Mouse (Mus musculus): ENCODE results near the gene Cebpg.

Cebpg gene

GRCm38 (mm10) chr7:35024426-35024825 lies 31.9 kb downstream of the Cebpg start:
- DNase-seq, result no peak

- no peak for DNase-seq
Observed at GRCm38 (mm10) chr7:35023251-35023650, 33.1 kb downstream of the Cebpg start.

- no peak for DNase-seq
Observed at GRCm38 (mm10) chr7:35021365-35021764, 35.0 kb downstream of the Cebpg start.

- no peak for DNase-seq
Observed at GRCm38 (mm10) chr7:35015252-35015651, 41.1 kb downstream of the Cebpg start.

- no peak for DNase-seq
Observed at GRCm38 (mm10) chr7:35013228-35013627, 43.1 kb downstream of the Cebpg start.

- no peak for DNase-seq
Observed at GRCm38 (mm10) chr7:35006661-35007060, 49.7 kb downstream of the Cebpg start.

- DNase-seq, result no peak
Observed at GRCm38 (mm10) chr7:35003171-35003737, 53.1 kb downstream of the Cebpg start.

GRCm38 (mm10) chr7:35000839-35001238 lies 55.5 kb downstream of the Cebpg start:
- DNase-seq, result peak in 1 of 2 experiments; percentile 59

Measured in kidney, postnatal 25 days (tissue).